Mouse (Mus musculus) CD8-positive naive resting alpha-beta T cell, adult 2 months (primary cell): ENCODE results near the gene Fkbp5.
"Not testable (repeated sequence)": the region's sequence is repeated elsewhere in the genome, so short reads cannot be mapped to it uniquely, and the experiment has no call there.

Experiments
- DNase-seq, 2 experiments: peaks; one replicate each; pipeline ENCODE4 v3.0.0; 2022; ENCODE audit warnings: low read depth in 2 of 2, low spot score in 2 of 2

The Fkbp5 gene

GRCm38 (mm10) chr17:28517441-28517955 is at the start of gene Fkbp5:
Gene Fkbp5 (minus strand): TSS chr17:28517527.
- no peak for DNase-seq

- no peak for DNase-seq
Measured at GRCm38 (mm10) chr17:28565181-28565580, 47.9 kb upstream of the Fkbp5 start.

GRCm38 (mm10) chr17:28561613-28562012 is 44.3 kb upstream of the Fkbp5 start:
- DNase-seq, result no peak

- no peak for DNase-seq
Measured at GRCm38 (mm10) chr17:28560598-28560997, 43.3 kb upstream of the Fkbp5 start, which contains the start of gene Clps. Gene Clps (minus strand): TSS chr17:28560766.

- no peak for DNase-seq
Measured at GRCm38 (mm10) chr17:28557772-28558171, 40.4 kb upstream of the Fkbp5 start.

GRCm38 (mm10) chr17:28556635-28557396 is 39.5 kb upstream of the Fkbp5 start:
- no peak for DNase-seq

- DNase-seq, result not testable (repeated sequence)
Measured at GRCm38 (mm10) chr17:28554021-28554420, 36.7 kb upstream of the Fkbp5 start.

- DNase-seq, result peak; percentile 70 to 83
Measured at GRCm38 (mm10) chr17:28553040-28553793, 35.9 kb upstream of the Fkbp5 start.

GRCm38 (mm10) chr17:28549111-28549510 is 31.8 kb upstream of the Fkbp5 start, which contains the start of gene Clpsl2:
Gene Clpsl2 (plus strand): TSS chr17:28549411.
- no peak for DNase-seq

GRCm38 (mm10) chr17:28548550-28548949 is 31.2 kb upstream of the Fkbp5 start:
- no peak for DNase-seq

GRCm38 (mm10) chr17:28546925-28547324 is 29.6 kb upstream of the Fkbp5 start:
- peak in 1 of 2 experiments; percentile 33 for DNase-seq

GRCm38 (mm10) chr17:28537881-28538280 is 20.6 kb upstream of the Fkbp5 start:
- no peak for DNase-seq

- DNase-seq, result no peak
Measured at GRCm38 (mm10) chr17:28533327-28533726, 16.0 kb upstream of the Fkbp5 start.

- no peak for DNase-seq
Measured at GRCm38 (mm10) chr17:28532557-28532956, 15.2 kb upstream of the Fkbp5 start.

GRCm38 (mm10) chr17:28531946-28532345 is 14.6 kb upstream of the Fkbp5 start:
- DNase-seq, result no peak

GRCm38 (mm10) chr17:28530506-28530905 is 13.2 kb upstream of the Fkbp5 start, which contains the start of gene Armc12:
Gene Armc12 (plus strand): TSS chr17:28530806.
- DNase-seq, result no peak

- DNase-seq, result no peak
Measured at GRCm38 (mm10) chr17:28529116-28529515, 11.8 kb upstream of the Fkbp5 start.

- peak; percentile 77 to 83 for DNase-seq
Measured at GRCm38 (mm10) chr17:28528043-28528351, 10.7 kb upstream of the Fkbp5 start.

GRCm38 (mm10) chr17:28527184-28528042 is 10.1 kb upstream of the Fkbp5 start:
- DNase-seq, result no peak

- DNase-seq, result no peak
Measured at GRCm38 (mm10) chr17:28524831-28525430, 7.6 kb upstream of the Fkbp5 start.
